Mouse (Mus musculus) thymus, adult 2 months (tissue): Measurements from ENCODE around the gene Slc35f5.

Experiments
- CTCF ChIP-seq: fragments of 200-500 bp; IDR thresholded peaks from 2 replicates; pipeline ENCODE4 v1.5.1; 2012; ENCODE audit warnings: mild to moderate bottlenecking, control low read depth, low read length, moderate library complexity, borderline replicate concordance; ENCODE audit not compliant: control insufficient read depth, poor library complexity, insufficient read depth; ENCODE audit errors: extremely low read depth
- POLR2A ChIP-seq: fragments of 200-500 bp; IDR thresholded peaks from 2 replicates; pipeline ENCODE4 v1.6.1; 2012; ENCODE audit warnings: mild to moderate bottlenecking, low read length, control low read depth, moderate library complexity; ENCODE audit not compliant: control insufficient read depth, poor library complexity, insufficient read depth; ENCODE audit errors: extremely low read depth

DNA sequence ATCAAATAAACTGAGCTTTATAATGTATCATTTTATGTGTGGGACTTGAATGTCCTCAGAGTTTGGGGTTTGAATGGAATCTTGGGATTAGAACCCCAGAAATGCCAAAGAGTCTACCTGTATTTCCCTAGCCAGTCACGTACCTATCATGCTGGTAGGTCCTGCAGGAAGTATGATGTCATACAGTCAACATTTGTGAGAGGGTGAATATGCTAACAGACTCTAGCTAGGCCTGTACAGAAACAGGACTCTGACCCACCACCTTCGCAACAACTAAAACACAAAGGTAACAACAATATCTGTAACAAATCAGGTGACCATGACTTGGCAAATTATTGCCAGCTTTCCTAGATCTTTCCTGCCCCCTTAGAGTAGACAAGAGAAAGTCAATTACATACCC, 8.8 kb upstream of the Slc35f5 start:
- TF ChIP-seq CTCF: no peak
- no peak for TF ChIP-seq POLR2A
